Mouse (Mus musculus) right cerebral cortex, postnatal 14 days (tissue): ENCODE measurements at regions not wholly inside any gene's neighbourhood (a gene's known extent, or its start where the extent isn't known, plus 50 kb on each side); places are given as distances from the start of the nearest gene placed in this dataset.

ENCODE experiments used
- DNase-seq: peaks from one replicate; pipeline ENCODE4 v3.0.0; 2022

DNA sequence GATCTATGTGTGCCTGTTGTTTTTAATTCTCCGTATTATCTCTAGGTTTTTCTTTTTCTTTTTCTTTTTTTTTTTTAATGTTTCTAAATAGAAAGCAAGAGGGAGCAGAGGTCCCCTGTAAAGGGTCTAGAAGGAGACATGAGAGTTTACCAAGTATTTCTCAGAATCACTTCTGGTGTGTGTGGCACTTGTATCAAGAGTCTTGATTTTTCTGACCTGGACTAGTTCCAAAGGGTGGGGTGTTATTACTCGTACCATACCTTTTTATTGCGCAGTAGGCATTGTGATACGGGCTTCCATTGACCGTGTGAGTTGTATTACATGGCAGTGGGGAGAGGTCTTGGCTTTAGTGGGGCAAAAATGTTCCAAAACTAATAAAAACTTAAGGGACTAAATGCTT is 63.2 kb upstream of the Bmp6 start:
- no peak for DNase-seq

DNA sequence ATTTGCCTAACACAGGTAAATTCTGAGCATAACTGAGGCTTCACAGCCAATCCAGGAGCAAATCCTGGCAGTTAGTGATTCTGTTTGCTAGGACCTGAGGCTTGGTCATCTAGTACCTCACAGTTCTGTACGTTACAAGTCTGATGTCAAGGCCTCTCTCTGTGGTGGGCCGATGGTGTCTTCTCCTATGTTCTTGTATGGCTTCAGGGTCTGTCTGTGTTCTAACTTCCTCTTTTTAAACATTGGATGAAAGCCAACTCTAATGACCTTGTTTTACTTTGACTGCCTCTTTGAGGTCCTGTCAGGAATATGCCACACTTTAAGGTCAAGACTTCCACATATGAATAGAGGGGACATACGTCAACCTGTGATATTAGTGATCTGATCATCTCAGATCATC is 56.9 kb upstream of the Bmp6 start:
- DNase-seq, result no peak

DNA sequence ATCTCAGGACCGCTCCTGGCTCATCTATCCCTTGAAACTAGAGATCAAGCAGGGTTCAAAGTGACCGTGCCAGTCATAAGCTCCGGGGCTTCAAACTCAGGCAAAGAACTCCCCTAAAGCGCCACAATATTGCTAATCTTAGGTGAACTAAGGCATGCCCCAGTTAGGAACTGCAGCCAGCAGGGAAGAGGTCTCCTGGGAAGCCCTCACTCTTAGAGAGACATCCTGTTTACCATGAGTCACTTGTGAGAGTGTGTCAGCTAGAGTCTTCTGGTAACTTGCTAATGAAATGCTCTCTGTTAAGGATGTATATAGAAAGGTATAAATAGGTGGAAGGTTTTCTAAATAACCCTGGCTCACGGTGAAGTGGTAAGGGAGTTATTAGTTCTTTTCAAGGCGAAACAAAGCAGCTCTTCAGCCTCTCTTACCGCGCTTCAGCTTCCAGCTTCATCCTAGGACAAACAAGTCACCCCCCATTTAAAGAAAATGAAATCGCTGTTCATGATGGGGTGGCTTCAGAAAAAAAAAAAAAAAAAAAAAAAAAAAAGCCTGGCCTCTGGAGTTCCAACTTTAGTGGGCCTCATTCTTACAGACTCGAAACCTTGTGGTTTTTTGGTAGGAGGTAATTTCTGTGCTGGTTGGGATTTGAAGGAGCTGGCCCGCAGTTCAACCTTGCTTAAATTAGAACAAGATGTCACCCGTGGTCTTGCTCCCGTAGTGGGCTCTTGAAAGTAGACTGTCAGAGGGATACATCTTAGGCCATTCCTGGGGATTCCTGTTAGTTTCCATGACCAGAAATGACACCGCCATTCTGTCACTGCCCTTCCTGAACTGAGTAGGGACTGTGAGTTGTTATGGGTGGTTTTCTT is 56.1 kb upstream of the Bmp6 start:
- no peak for DNase-seq

DNA sequence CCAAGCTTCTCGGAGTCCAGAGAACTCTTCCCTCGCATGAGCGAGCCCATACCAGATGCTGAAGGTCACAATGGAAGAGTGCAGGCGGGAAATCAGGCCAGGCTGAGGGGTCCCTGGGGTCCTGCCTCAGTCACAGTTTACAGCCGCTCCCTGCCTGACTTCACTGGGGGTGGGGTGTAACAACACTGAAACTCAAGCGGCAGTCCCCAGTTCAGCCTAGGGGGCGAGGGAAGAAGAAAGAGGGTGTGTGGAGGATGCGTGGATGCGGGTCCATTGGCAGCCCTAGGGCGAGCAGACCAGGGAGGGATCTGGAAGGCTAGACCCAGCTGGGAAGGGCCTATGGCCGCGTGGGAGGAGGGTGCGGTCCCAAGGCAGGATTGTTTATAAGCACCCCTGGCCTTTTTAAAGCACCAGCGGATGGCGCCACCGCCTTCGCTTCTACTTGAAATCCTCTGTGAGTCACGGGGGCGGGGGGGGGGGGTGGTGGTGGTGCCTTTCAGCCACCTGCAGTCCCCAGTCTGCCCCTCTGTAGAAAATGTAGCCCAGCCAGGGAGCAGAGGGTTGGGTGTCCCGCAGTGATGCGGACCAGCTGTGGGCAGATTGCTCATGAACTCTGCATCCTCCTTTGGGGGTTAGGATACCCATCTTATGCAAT is 54.5 kb upstream of the Bmp6 start:
- DNase-seq, result peak; percentile 14

DNA sequence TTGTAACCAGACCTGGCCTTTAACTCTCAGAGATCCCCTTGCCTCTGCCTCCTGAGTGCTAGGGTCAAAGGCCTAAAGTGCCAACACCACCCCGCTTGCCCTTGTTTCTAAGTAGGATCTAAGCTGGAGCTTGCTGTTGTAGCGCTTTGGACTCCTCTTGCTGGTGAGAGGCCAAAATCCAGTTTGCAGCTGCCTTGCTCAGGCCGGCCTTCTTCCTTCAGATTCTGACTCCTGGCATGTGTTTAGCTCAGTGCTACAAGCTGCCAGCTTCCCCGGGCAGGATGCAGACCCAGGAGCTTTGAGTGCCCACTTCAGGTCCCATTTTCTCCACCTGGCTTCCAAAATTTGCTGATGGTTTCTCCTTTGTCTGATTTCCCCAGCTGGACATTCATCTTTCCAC is 53.4 kb upstream of the Bmp6 start:
- DNase-seq, result no peak
